Mouse (Mus musculus) cortical plate, adult 2 months (tissue): ENCODE data around the gene Zbed6.

Source experiments
- CTCF ChIP-seq: fragments of 200-500 bp; IDR thresholded peaks from 2 replicates; pipeline ENCODE4 v1.5.1; 2011; ENCODE audit warnings: mild to moderate bottlenecking, control low read depth, low read length; ENCODE audit not compliant: insufficient read depth; ENCODE audit errors: extremely low read depth
- POLR2A ChIP-seq: fragments of 200-500 bp; IDR thresholded peaks from 2 replicates; pipeline ENCODE4 v1.6.1; 2011; ENCODE audit warnings: mild to moderate bottlenecking, low read length, control low read depth; ENCODE audit not compliant: insufficient read depth; ENCODE audit errors: extremely low read depth

DNA sequence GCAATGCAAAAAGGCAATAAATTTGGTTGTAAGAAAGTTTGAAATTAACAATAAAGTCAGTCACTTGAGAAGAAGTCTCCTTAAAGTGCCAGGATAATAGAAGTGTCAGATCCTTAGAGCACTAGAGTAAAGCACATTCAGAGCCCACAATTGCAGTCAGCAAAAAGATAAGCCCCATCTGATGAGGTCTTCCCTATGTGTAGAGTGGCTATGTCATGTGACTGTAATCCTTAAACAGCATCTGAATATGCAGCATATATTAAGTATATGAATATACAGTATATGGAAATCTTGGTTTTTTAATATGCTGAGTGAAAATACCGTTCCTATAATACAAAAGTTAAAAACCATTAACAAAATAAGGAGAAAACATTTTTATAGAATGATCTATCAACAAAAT lies 7.7 kb downstream of the Zbed6 start:
- TF ChIP-seq CTCF, result no peak
- no peak for TF ChIP-seq POLR2A
